Mouse (Mus musculus): Measurements from ENCODE around the gene Tet2.

- TF ChIP-seq CTCF (IDR thresholded peaks at IDR 0.05) (no peak), EP300 (IDR thresholded peaks at IDR 0.05) (no peak)
Observed at GRCm38 (mm10) chr3:133478987-133479386, 66.0 kb downstream of the Tet2 start.

Data from lung, postnatal 0 days (tissue).